Mouse (Mus musculus): ENCODE measurements around the gene Asprv1.

- no peak for TF ChIP-seq POLR2A (IDR thresholded peaks at IDR 0.05; ENCODE audit: control insufficient read depth, extremely low read depth, insufficient read depth, low read length, poor library complexity)
- no peak for TF ChIP-seq CTCF (IDR thresholded peaks at IDR 0.05; ENCODE audit: borderline replicate concordance, control insufficient read depth, extremely low read depth, insufficient read depth, low read length, poor library complexity)
These were observed 33.3 kb upstream of the Asprv1 start for GRCm38 (mm10) chr6:86594636-86595035.
